Mouse (Mus musculus): ENCODE results near the gene Maco1.

- no peak for TF ChIP-seq CTCF (IDR thresholded peaks at IDR 0.05; ENCODE audit: insufficient read depth, low read depth, low read length)
- TF ChIP-seq POLR2A (IDR thresholded peaks at IDR 0.05; ENCODE audit: insufficient read depth, low read depth, low read length): no peak
Measured at GRCm38 (mm10) chr4:134865789-134866188, 12.6 kb upstream of the Maco1 start.

All from olfactory bulb, adult 2 months (tissue).